Mouse (Mus musculus) adrenal gland, postnatal 36 days (tissue): Measurements from ENCODE around the gene Tex21. TPM values are rescaled to one million over a fixed set of nuclear protein-coding genes. Genes with fewer than 3 reads are reported as not detected.
"Not testable (repeated sequence)": the region's sequence is repeated elsewhere in the genome, so short reads cannot be mapped to it uniquely, and the experiment has no call there.

Experiments
- DNase-seq, 2 experiments: peaks; one replicate each; pipeline ENCODE4 v3.0.0; 2021; ENCODE audit warnings: mixed read lengths in 1 of 2
- total RNA-seq, 2 experiments: library from RNA; stranded (reverse); gene quantifications; 2 replicates each; pipeline ENCODE4 v1.2.3; 2021

Gene Tex21
- total RNA-seq, 2 experiments from 2014 or later = not detected

- no peak for DNase-seq
These were observed 14.1 kb upstream of the Tex21 start for GRCm38 (mm10) chr12:76260673-76261072.

- DNase-seq = peak in 1 of 2 experiments; percentile 32
These were observed 9.7 kb upstream of the Tex21 start for GRCm38 (mm10) chr12:76256114-76256843.

GRCm38 (mm10) chr12:76255499-76255875 lies 8.9 kb upstream of the Tex21 start:
- peak; percentile 28 for DNase-seq

GRCm38 (mm10) chr12:76254725-76255498 lies 8.4 kb upstream of the Tex21 start, which contains the start of gene Mthfd1:
TSS of gene Mthfd1 (plus strand) at chr12:76255298.
- DNase-seq = peak; percentile 95 to 96

- no peak for DNase-seq
These were observed 7.4 kb upstream of the Tex21 start for GRCm38 (mm10) chr12:76253991-76254390.

GRCm38 (mm10) chr12:76253591-76253990 lies 7.0 kb upstream of the Tex21 start:
- DNase-seq = no peak

- DNase-seq = no peak
These were observed 6.5 kb upstream of the Tex21 start for GRCm38 (mm10) chr12:76253090-76253489.

GRCm38 (mm10) chr12:76244981-76245380 lies 1.6 kb downstream of the Tex21 start:
- no peak for DNase-seq

GRCm38 (mm10) chr12:76241833-76242232 lies 4.7 kb downstream of the Tex21 start:
- DNase-seq = no peak

- DNase-seq = no peak
These were observed 5.5 kb downstream of the Tex21 start for GRCm38 (mm10) chr12:76241084-76241483.

- DNase-seq = no peak
These were observed 5.9 kb downstream of the Tex21 start for GRCm38 (mm10) chr12:76240670-76241069.

GRCm38 (mm10) chr12:76239839-76240571 lies 6.5 kb downstream of the Tex21 start:
- no peak for DNase-seq

- DNase-seq = no peak
These were observed 7.3 kb downstream of the Tex21 start for GRCm38 (mm10) chr12:76239145-76239838.

- DNase-seq = no peak
These were observed 11.3 kb downstream of the Tex21 start for GRCm38 (mm10) chr12:76235253-76235652.

- DNase-seq = no peak
These were observed 15.9 kb downstream of the Tex21 start for GRCm38 (mm10) chr12:76230644-76231043.

- not testable (repeated sequence) for DNase-seq
These were observed 24.4 kb downstream of the Tex21 start for GRCm38 (mm10) chr12:76222104-76222503.

- DNase-seq = no peak
These were observed 29.8 kb downstream of the Tex21 start for GRCm38 (mm10) chr12:76216716-76217115.

GRCm38 (mm10) chr12:76215121-76215520 lies 31.4 kb downstream of the Tex21 start:
- no peak for DNase-seq

GRCm38 (mm10) chr12:76209429-76209974 lies 37.0 kb downstream of the Tex21 start:
- no peak for DNase-seq

GRCm38 (mm10) chr12:76200326-76200725 lies 46.2 kb downstream of the Tex21 start:
- no peak for DNase-seq

GRCm38 (mm10) chr12:76197071-76197470 lies 49.5 kb downstream of the Tex21 start:
- no peak for DNase-seq

- peak; percentile 62 to 66 for DNase-seq
These were observed 49.9 kb downstream of the Tex21 start for GRCm38 (mm10) chr12:76196709-76197054.
